Mouse (Mus musculus): Measurements from ENCODE around the gene Map7. TPM values are rescaled to one million over a fixed set of nuclear protein-coding genes. Genes with fewer than 3 reads are reported as not detected.

The Map7 gene
- total and polyA plus RNA-seq, 2 experiments = 11.1 to 13.7 TPM

DNA sequence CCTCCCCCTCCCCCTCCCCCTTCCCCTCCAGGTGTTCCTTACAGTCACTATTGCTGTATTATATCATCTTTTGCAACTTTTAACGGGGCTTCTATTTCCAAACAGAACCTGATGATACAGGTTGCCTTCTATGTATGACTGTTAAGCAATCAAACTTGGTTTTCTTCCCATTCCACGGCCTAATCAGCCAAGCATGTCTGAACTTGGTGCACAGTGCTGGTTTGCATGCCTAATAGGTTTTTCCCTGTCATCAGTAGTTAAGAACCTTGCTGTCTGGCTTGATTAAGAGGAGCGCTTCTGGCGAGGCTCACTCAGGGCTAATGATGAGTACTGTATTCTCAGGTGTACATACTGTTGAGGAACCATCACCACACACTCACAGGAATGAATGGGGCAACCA lies 25.5 kb downstream of the Map7 start:
- 26% methylated on average over 4 of the region's 4 CpGs for WGBS

DNA sequence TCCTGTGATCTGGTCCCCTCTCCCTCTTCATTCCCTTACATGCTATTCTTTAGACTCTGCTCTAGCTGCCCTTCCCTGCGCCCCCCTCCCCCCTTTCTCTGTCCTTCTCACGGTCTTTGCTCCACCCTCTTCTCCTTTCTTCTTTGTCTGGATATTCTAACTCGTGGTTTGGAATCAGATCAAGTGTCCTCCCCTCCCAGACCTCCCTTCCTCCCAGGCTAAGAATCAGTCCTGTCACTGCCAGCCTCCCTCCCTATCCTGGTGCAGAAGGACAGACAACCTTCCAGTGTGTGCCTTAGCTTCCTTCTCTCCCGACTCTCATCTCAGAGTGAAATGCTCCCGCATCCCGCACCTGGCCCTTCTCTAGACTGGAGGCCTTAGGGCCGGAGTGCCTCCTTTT lies 27.8 kb downstream of the Map7 start:
- H3K9ac ChIP-seq (ENCODE audit: low read depth, low read length) = no peak overlapping the region
- H3K4me3 ChIP-seq (ENCODE audit: insufficient read depth, low read depth, low read length) = no peak overlapping the region
- no peak overlapping the region for H3K27ac ChIP-seq (replicated peaks; ENCODE audit: insufficient read depth, low read depth, low read length)
- peaks cover 11% of the 10 kb centered on the region for H3K4me1 ChIP-seq (ENCODE audit: control insufficient read depth, insufficient read depth, low read length)
- no peak for TF ChIP-seq POLR2A (IDR thresholded peaks at IDR 0.05; ENCODE audit: extremely low read depth, insufficient read depth, low read length)
- TF ChIP-seq CTCF (IDR thresholded peaks at IDR 0.05; ENCODE audit: low read depth, low read length) = no peak
- H3K36me3 ChIP-seq (ENCODE audit: control insufficient read depth, insufficient read depth, low read length) = no peaks in the 10 kb centered on the region
- 78% methylated on average over 7 of the region's 7 CpGs for WGBS
- no peak for DNase-seq (ENCODE audit: extremely low read depth, low read depth, low spot score)
- H3K79me2 ChIP-seq (ENCODE audit: control insufficient read depth, insufficient read depth, low read length) = peaks cover 33% of the 10 kb centered on the region
- no peaks in the 10 kb centered on the region for H3K27me3 ChIP-seq (ENCODE audit: control insufficient read depth, insufficient read depth, low read length)

More for the DNA sequence above, 25.5 kb downstream of the Map7 start:
- Histone ChIP-seq H3K79me2 (ENCODE audit: control insufficient read depth, insufficient read depth, low read length) (peaks cover 30% of the 10 kb centered on the region; the same call in 1 of the 2 replicates), H3K36me3 (ENCODE audit: control insufficient read depth, insufficient read depth, low read length) (no peaks in the 10 kb centered on the region), H3K4me1 (ENCODE audit: control insufficient read depth, insufficient read depth, low read length) (peaks cover 20% of the 10 kb centered on the region), H3K27ac (replicated peaks; ENCODE audit: insufficient read depth, low read depth, low read length) (no peak overlapping the region), H3K27me3 (ENCODE audit: control insufficient read depth, insufficient read depth, low read length) (no peaks in the 10 kb centered on the region), H3K9ac (ENCODE audit: low read depth, low read length) (no peak overlapping the region), H3K4me3 (ENCODE audit: insufficient read depth, low read depth, low read length) (no peak overlapping the region)
- DNase-seq (ENCODE audit: extremely low read depth, low read depth, low spot score) = peak; percentile 92
- no peak for TF ChIP-seq CTCF (IDR thresholded peaks at IDR 0.05; ENCODE audit: low read depth, low read length)

DNA sequence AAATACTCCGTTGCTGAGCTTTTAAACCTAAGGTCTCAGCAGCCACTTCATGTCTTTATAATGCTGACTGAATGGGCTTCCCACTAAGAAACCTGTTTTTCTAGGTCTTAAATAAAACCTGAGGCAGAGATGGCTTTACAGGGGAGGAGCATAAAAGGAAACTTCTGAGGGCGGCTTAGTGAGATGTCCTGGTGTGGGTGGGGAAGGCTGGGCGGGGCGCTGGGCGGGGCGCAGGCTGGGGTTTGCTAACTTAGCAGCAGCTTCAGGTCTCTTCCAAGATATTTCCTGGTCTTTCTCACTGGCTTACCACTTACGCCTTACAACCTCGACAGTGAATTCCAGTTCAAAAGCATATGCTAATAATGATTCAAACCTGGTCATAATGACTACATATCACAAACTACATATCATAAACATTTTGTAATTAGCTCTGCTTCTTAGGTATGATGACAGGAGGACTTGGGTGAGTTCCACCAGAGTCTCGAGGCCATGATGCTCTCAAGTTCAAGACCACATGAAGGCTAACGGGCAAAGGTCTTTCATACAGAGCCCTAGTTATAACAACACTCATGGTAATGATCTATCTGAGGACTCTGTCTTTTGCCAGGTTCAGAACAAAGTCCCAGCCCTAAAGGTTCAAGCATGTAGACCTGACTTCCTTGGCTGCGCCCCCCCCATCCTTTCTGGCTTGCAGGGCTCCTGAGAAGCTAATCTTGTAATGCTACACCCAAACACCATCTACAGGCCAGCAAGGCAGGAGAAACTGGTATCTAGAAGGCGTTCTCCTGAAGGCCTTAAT lies 30.7 kb downstream of the Map7 start:
- WGBS = 65% methylated on average over 12 of the region's 12 CpGs
- Histone ChIP-seq H3K79me2 (ENCODE audit: control insufficient read depth, insufficient read depth, low read length) (peaks cover 42% of the 10 kb centered on the region), H3K9ac (ENCODE audit: low read depth, low read length) (no peak overlapping the region), H3K27me3 (ENCODE audit: control insufficient read depth, insufficient read depth, low read length) (no peaks in the 10 kb centered on the region), H3K4me1 (ENCODE audit: control insufficient read depth, insufficient read depth, low read length) (peaks cover 7% of the 10 kb centered on the region), H3K27ac (replicated peaks; ENCODE audit: insufficient read depth, low read depth, low read length) (no peak overlapping the region), H3K4me3 (ENCODE audit: insufficient read depth, low read depth, low read length) (no peak overlapping the region), H3K36me3 (ENCODE audit: control insufficient read depth, insufficient read depth, low read length) (no peaks in the 10 kb centered on the region)
- TF ChIP-seq POLR2A (IDR thresholded peaks at IDR 0.05; ENCODE audit: extremely low read depth, insufficient read depth, low read length) (no peak), CTCF (IDR thresholded peaks at IDR 0.05; ENCODE audit: low read depth, low read length) (no peak)
- peak; percentile 45 for DNase-seq (ENCODE audit: extremely low read depth, low read depth, low spot score)

DNA sequence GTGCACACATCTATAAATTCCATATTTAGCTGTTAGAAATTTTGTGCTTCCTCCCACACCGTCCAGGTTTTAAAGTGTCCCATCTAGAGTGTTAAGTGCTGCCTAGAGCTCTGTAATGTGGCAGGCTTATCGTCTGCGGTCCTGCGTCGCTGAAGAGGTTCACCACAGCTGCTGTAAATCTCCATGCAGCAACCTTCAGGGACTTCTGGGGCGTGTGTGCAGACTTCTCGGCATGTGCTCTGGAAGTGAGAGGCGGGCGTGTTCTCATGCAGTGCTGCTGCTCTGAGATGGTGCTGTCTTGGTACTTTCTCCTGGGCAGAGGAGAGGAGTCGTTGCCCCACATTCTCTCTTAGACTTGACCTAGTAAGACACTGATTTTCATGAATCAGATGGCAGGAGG lies 32.9 kb downstream of the Map7 start:
- TF ChIP-seq CTCF (IDR thresholded peaks at IDR 0.05; ENCODE audit: low read depth, low read length) (no peak), POLR2A (IDR thresholded peaks at IDR 0.05; ENCODE audit: extremely low read depth, insufficient read depth, low read length) (no peak)
- Histone ChIP-seq H3K4me1 (ENCODE audit: control insufficient read depth, insufficient read depth, low read length) (peaks cover 9% of the 10 kb centered on the region), H3K36me3 (ENCODE audit: control insufficient read depth, insufficient read depth, low read length) (no peaks in the 10 kb centered on the region), H3K9ac (ENCODE audit: low read depth, low read length) (no peak overlapping the region), H3K27ac (replicated peaks; ENCODE audit: insufficient read depth, low read depth, low read length) (no peak overlapping the region), H3K79me2 (ENCODE audit: control insufficient read depth, insufficient read depth, low read length) (peaks cover 36% of the 10 kb centered on the region), H3K27me3 (ENCODE audit: control insufficient read depth, insufficient read depth, low read length) (no peaks in the 10 kb centered on the region), H3K4me3 (ENCODE audit: insufficient read depth, low read depth, low read length) (no peak overlapping the region)
- no peak for DNase-seq (ENCODE audit: extremely low read depth, low read depth, low spot score)
- WGBS = 81% methylated on average over 10 of the region's 10 CpGs

DNA sequence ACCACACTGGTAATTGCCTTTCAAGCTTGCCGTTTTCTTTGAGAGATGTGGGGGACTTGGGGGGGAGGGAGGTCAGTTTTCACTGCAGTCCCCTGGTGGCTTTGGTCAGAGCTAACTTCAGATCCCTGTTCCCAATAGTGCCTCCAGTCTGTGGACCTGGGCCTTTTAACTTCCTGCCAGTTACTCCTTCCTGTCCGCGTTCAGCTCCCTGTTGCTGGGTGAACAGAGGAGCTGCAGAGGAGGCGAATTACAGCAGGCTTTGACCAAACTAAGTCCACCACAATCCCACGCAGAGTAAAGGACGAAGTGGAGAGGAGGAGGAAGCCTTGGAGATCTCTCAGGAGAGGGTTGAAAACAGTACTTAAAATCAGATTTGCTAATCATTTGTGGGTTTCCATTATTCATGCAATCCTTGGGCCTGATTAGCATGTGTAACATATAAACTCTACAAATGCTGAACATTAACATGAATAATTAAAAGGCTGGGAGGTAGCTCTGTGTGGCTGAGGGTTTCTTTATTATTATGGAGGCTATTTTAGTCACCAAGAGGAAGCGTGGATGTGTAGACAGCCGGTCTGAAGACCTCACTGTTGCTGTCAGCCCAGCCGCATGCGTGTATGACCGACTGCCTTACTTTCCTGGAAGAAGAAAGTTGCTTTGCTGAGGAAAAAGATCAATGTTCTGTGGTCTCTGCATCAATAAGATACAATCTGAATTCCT lies 33.6 kb downstream of the Map7 start:
- TF ChIP-seq CTCF (IDR thresholded peaks at IDR 0.05; ENCODE audit: low read depth, low read length) (no peak), POLR2A (IDR thresholded peaks at IDR 0.05; ENCODE audit: extremely low read depth, insufficient read depth, low read length) (no peak)
- H3K4me1 ChIP-seq (ENCODE audit: control insufficient read depth, insufficient read depth, low read length) = peaks cover 14% of the 10 kb centered on the region
- no peak overlapping the region for H3K27ac ChIP-seq (replicated peaks; ENCODE audit: insufficient read depth, low read depth, low read length)
- DNase-seq (ENCODE audit: extremely low read depth, low read depth, low spot score) = no peak
- H3K27me3 ChIP-seq (ENCODE audit: control insufficient read depth, insufficient read depth, low read length) = no peaks in the 10 kb centered on the region
- no peak overlapping the region for H3K9ac ChIP-seq (ENCODE audit: low read depth, low read length)
- H3K79me2 ChIP-seq (ENCODE audit: control insufficient read depth, insufficient read depth, low read length) = peaks cover 34% of the 10 kb centered on the region
- 75% methylated on average over 11 of the region's 11 CpGs for WGBS
- H3K36me3 ChIP-seq (ENCODE audit: control insufficient read depth, insufficient read depth, low read length) = no peaks in the 10 kb centered on the region
- H3K4me3 ChIP-seq (ENCODE audit: insufficient read depth, low read depth, low read length) = no peak overlapping the region

DNA sequence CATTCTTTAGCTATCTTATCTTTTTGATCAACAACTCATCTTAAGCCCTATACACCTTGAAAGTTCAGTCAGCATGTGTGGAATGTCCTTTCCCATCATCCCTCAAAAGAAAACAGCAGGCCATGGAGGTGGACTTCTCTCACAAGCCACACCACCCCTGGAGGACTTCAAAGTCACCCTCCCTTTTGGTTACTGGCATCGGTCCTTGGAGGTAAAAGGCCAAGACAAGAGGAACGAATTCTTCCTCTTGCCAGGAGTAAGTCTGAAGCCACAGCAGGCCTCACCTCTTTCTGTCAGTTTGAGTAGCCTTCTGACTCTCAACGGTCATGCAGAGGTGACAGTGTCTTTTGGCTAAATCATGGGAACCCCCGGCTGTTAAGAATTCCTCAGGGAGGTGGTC lies 36.1 kb downstream of the Map7 start:
- Histone ChIP-seq H3K79me2 (ENCODE audit: control insufficient read depth, insufficient read depth, low read length) (peaks cover 45% of the 10 kb centered on the region), H3K27me3 (ENCODE audit: control insufficient read depth, insufficient read depth, low read length) (no peaks in the 10 kb centered on the region), H3K9ac (ENCODE audit: low read depth, low read length) (no peak overlapping the region), H3K36me3 (ENCODE audit: control insufficient read depth, insufficient read depth, low read length) (no peaks in the 10 kb centered on the region), H3K27ac (replicated peaks; ENCODE audit: insufficient read depth, low read depth, low read length) (no peak overlapping the region), H3K4me1 (ENCODE audit: control insufficient read depth, insufficient read depth, low read length) (peaks cover 18% of the 10 kb centered on the region), H3K4me3 (ENCODE audit: insufficient read depth, low read depth, low read length) (no peak overlapping the region)
- WGBS = 63% methylated on average over 4 of the region's 4 CpGs
- no peak for DNase-seq (ENCODE audit: extremely low read depth, low read depth, low spot score)
- no peak for TF ChIP-seq CTCF (IDR thresholded peaks at IDR 0.05; ENCODE audit: low read depth, low read length)
- TF ChIP-seq POLR2A (IDR thresholded peaks at IDR 0.05; ENCODE audit: extremely low read depth, insufficient read depth, low read length) = no peak

Measured in liver, adult 2 months (tissue).